Mouse (Mus musculus) forebrain, embryonic 12.5 days (tissue): Measurements from ENCODE around the gene Cabp5. TPM values are rescaled to one million over a fixed set of nuclear protein-coding genes. Genes with fewer than 3 reads are reported as not detected.
"Not testable (repeated sequence)": the region's sequence is repeated elsewhere in the genome, so short reads cannot be mapped to it uniquely, and the experiment has no call there.

Experiments
- ATAC-seq: fragments of 200-750 bp; cut with Nextera tagmentation; 2 replicates; pipeline ENCODE4 v1.8.0; 2017; ENCODE audit warnings: moderate TSS enrichment; ENCODE audit not compliant: low FRiP score
- H3K27ac ChIP-seq: fragments of 300-500 bp; sonication (generic); 2 replicates; pipeline ENCODE4 v1.5.1; 2016; ENCODE audit warnings: mild to moderate bottlenecking
- H3K27me3 ChIP-seq: fragments of 300-500 bp; sonication (generic); 2 replicates; pipeline ENCODE4 v1.6.1; 2016; ENCODE audit warnings: mild to moderate bottlenecking
- H3K36me3 ChIP-seq: fragments of 300-500 bp; sonication (generic); replicated peaks from 2 replicates; pipeline ENCODE4 v1.6.1; 2016; ENCODE audit warnings: mild to moderate bottlenecking
- H3K4me1 ChIP-seq: fragments of 300-500 bp; sonication (generic); 2 replicates; pipeline ENCODE4 v1.6.1; 2016
- H3K4me2 ChIP-seq: fragments of 300-500 bp; sonication (generic); 2 replicates; pipeline ENCODE4 v1.6.1; 2016; ENCODE audit warnings: mild to moderate bottlenecking, moderate library complexity
- H3K4me3 ChIP-seq: fragments of 300-500 bp; sonication (generic); replicated peaks from 2 replicates; pipeline ENCODE4 v1.5.1; 2016; ENCODE audit warnings: mild to moderate bottlenecking
- H3K9ac ChIP-seq: fragments of 300-500 bp; sonication (generic); 2 replicates; pipeline ENCODE4 v1.6.1; 2016; ENCODE audit warnings: mild to moderate bottlenecking
- H3K9me3 ChIP-seq: fragments of 300-500 bp; sonication (generic); 2 replicates; pipeline ENCODE4 v1.6.1; 2016
- WGBS: fragments of 180-500 bp; shearing (Covaris S2); methylation state at CpG from one replicate; pipeline ENCODE4 v1.1.7; 2016; 5-methylcytosine and 5-hydroxymethylcytosine counted together
- polyA plus RNA-seq: library from polyadenylated mRNA; unstranded; fragments of >200 nt; fragmentation: Nextera tagmentation; extraction: Ambion mirVana; gene quantifications from 2 replicates; pipeline ENCODE4 v1.2.1, GENCODE M21; 2016

Gene Cabp5
- polyA plus RNA-seq = 0.14 TPM in 1 of 2 replicates, not detected in the other

GRCm38 (mm10) chr7:13397832-13398231, at the start of gene Cabp5:
TSS of gene Cabp5 (plus strand) at chr7:13398132.
- H3K4me1 ChIP-seq = no peaks in the 10 kb centered on the region
- H3K4me2 ChIP-seq = no peak within 1 kb of the TSS
- no peak within 1 kb of the TSS for H3K9ac ChIP-seq
- no peak within 1 kb of the TSS for H3K4me3 ChIP-seq
- no peaks in the 10 kb centered on the region for H3K27me3 ChIP-seq
- WGBS = 87% methylated on average over 1 of the region's 1 CpGs
- H3K9me3 ChIP-seq = no peaks in the 10 kb centered on the region
- ATAC-seq = no peak
- H3K36me3 ChIP-seq = no peaks in the 10 kb centered on the region
- no peak within 1 kb of the TSS for H3K27ac ChIP-seq

GRCm38 (mm10) chr7:13355943-13356342, 42.0 kb upstream of the Cabp5 start:
- peaks cover 8% of the 10 kb centered on the region for H3K9me3 ChIP-seq
- no peak overlapping the region for H3K4me2 ChIP-seq
- no peaks in the 10 kb centered on the region for H3K27me3 ChIP-seq
- no peaks in the 10 kb centered on the region for H3K4me1 ChIP-seq
- no peak overlapping the region for H3K4me3 ChIP-seq
- no peak overlapping the region for H3K27ac ChIP-seq
- H3K9ac ChIP-seq = no peak overlapping the region
- H3K36me3 ChIP-seq = peaks cover 51% of the 10 kb centered on the region
- ATAC-seq = no peak

GRCm38 (mm10) chr7:13380588-13380987, 17.3 kb upstream of the Cabp5 start:
- Histone ChIP-seq H3K9me3 (0 out of 2 replicates have a peak, but pooled peaks cover 3% of the 10 kb centered on the region), H3K4me3 (no peak overlapping the region), H3K36me3 (no peaks in the 10 kb centered on the region), H3K4me1 (no peaks in the 10 kb centered on the region), H3K27me3 (no peaks in the 10 kb centered on the region), H3K9ac (no peak overlapping the region), H3K4me2 (no peak overlapping the region), H3K27ac (no peak overlapping the region)
- 86% methylated on average over 2 of the region's 2 CpGs for WGBS
- no peak for ATAC-seq

- not testable (repeated sequence) for H3K4me1 ChIP-seq, H3K27ac ChIP-seq, H3K36me3 ChIP-seq, H3K9ac ChIP-seq, H3K27me3 ChIP-seq, ATAC-seq, H3K4me3 ChIP-seq, H3K4me2 ChIP-seq
- 73% methylated on average over 1 of the region's 1 CpGs for WGBS
- peaks cover 14% of the 10 kb centered on the region for H3K9me3 ChIP-seq
Measured at GRCm38 (mm10) chr7:13450541-13450940, 52.6 kb downstream of the Cabp5 start, which contains the start of gene Bsph1. TSS of gene Bsph1 (plus strand) at chr7:13450841.

Other genes starting within 250 kb of the Cabp5 start
- 0.03 TPM in 1 of 2 replicates, not detected in the other for gene Vmn1r88, start 238.6 kb upstream of the Cabp5 start, polyA plus RNA-seq
- gene Vmn1r89, start 185.1 kb upstream of the Cabp5 start, polyA plus RNA-seq = not detected in 2 replicates
- 137 and 140 TPM in 2 replicates for gene Lig1, start 120.8 kb upstream of the Cabp5 start, polyA plus RNA-seq
- gene Zswim9, start 119.4 kb upstream of the Cabp5 start, polyA plus RNA-seq = 15.8 and 19.0 TPM in 2 replicates
- 1.7 and 1.9 TPM in 2 replicates for gene Pla2g4c, start 73.5 kb upstream of the Cabp5 start, polyA plus RNA-seq
- gene Bsph1, start 52.7 kb downstream of the Cabp5 start, polyA plus RNA-seq = not detected in 2 replicates
- not detected in 2 replicates for gene Bsph2, start 172.9 kb downstream of the Cabp5 start, polyA plus RNA-seq
- not detected in 2 replicates for gene Sult2a5, start 225.8 kb downstream of the Cabp5 start, polyA plus RNA-seq